Mouse (Mus musculus) heart, embryonic 14.5 days (tissue): ENCODE data around the gene Coro1b. TPM values are rescaled to one million over a fixed set of nuclear protein-coding genes. Genes with fewer than 3 reads are reported as not detected.
"Not testable (repeated sequence)": the region's sequence is repeated elsewhere in the genome, so short reads cannot be mapped to it uniquely, and the experiment has no call there.

ENCODE experiments used
- ATAC-seq: fragments of 200-750 bp; cut with Nextera tagmentation; 2 replicates; pipeline ENCODE4 v1.8.0; 2017; ENCODE audit warnings: low read depth, moderate TSS enrichment; ENCODE audit not compliant: insufficient number of reproducible peaks, insufficient read depth, low FRiP score
- H3K27ac ChIP-seq, 2 experiments: fragments of 200-500 bp in 1 of 2; fragments of 300-500 bp in 1 of 2; sonication (generic) in 1 of 2; replicated peaks in 1 of 2; 2 replicates each; pipeline ENCODE4 v1.5.1; 2012 to 2014; ENCODE audit warnings: low read depth in 2 of 2, low read length in 2 of 2, control low read depth in 1 of 2, mild to moderate bottlenecking in 1 of 2, mixed read lengths in 1 of 2; ENCODE audit not compliant: control insufficient read depth in 1 of 2, insufficient read depth in 1 of 2
- H3K27me3 ChIP-seq: fragments of 300-500 bp; sonication (generic); 2 replicates; pipeline ENCODE4 v1.6.1; 2014; ENCODE audit warnings: mild to moderate bottlenecking, low read length, control low read depth; ENCODE audit not compliant: control insufficient read depth, insufficient read depth
- H3K36me3 ChIP-seq: fragments of 300-500 bp; sonication (generic); 2 replicates; pipeline ENCODE4 v1.6.1; 2014; ENCODE audit warnings: mild to moderate bottlenecking, control low read depth, low read length, mixed read lengths; ENCODE audit not compliant: control insufficient read depth, insufficient read depth
- H3K4me1 ChIP-seq, 2 experiments: fragments of 200-500 bp in 1 of 2; fragments of 300-500 bp in 1 of 2; sonication (generic) in 1 of 2; 2 replicates each; pipeline ENCODE4 v1.6.1; 2012 to 2014; ENCODE audit warnings: low read length in 2 of 2, control low read depth in 1 of 2, mixed read lengths in 1 of 2; ENCODE audit not compliant: control insufficient read depth in 2 of 2, insufficient read depth in 2 of 2
- H3K4me2 ChIP-seq: fragments of 300-500 bp; sonication (generic); 2 replicates; pipeline ENCODE4 v1.6.1; 2014; ENCODE audit warnings: mild to moderate bottlenecking, low read length
- H3K4me3 ChIP-seq, 2 experiments: fragments of 200-500 bp in 1 of 2; fragments of 300-500 bp in 1 of 2; sonication (generic) in 1 of 2; 2 replicates each; pipeline ENCODE4 v1.5.1; 2012 to 2014; ENCODE audit warnings: low read length in 2 of 2, mild to moderate bottlenecking in 2 of 2, control low read depth in 1 of 2, low read depth in 1 of 2, moderate library complexity in 1 of 2; ENCODE audit not compliant: control insufficient read depth in 1 of 2, insufficient read depth in 1 of 2
- H3K9ac ChIP-seq: fragments of 300-500 bp; sonication (generic); 2 replicates; pipeline ENCODE4 v1.6.1; 2014; ENCODE audit warnings: mild to moderate bottlenecking, low read length
- H3K9me3 ChIP-seq: fragments of 300-500 bp; sonication (generic); 2 replicates; pipeline ENCODE4 v1.6.1; 2016; ENCODE audit warnings: low read length, control low read depth; ENCODE audit not compliant: control insufficient read depth
- WGBS: fragments of 180-500 bp; shearing (Covaris S2); extraction: QIAGEN DNeasy Blood & Tissue Kit; methylation state at CpG from one replicate; pipeline ENCODE4 v1.1.7; 2014; 5-methylcytosine and 5-hydroxymethylcytosine counted together
- polyA plus RNA-seq: library from polyadenylated mRNA; unstranded; fragments of >200 nt; fragmentation: Nextera tagmentation; extraction: Ambion mirVana; gene quantifications from 2 replicates; pipeline ENCODE4 v1.2.1, GENCODE M21; 2014

Coro1b gene
- polyA plus RNA-seq, 1 experiment from 2014 or later = 122 TPM

DNA sequence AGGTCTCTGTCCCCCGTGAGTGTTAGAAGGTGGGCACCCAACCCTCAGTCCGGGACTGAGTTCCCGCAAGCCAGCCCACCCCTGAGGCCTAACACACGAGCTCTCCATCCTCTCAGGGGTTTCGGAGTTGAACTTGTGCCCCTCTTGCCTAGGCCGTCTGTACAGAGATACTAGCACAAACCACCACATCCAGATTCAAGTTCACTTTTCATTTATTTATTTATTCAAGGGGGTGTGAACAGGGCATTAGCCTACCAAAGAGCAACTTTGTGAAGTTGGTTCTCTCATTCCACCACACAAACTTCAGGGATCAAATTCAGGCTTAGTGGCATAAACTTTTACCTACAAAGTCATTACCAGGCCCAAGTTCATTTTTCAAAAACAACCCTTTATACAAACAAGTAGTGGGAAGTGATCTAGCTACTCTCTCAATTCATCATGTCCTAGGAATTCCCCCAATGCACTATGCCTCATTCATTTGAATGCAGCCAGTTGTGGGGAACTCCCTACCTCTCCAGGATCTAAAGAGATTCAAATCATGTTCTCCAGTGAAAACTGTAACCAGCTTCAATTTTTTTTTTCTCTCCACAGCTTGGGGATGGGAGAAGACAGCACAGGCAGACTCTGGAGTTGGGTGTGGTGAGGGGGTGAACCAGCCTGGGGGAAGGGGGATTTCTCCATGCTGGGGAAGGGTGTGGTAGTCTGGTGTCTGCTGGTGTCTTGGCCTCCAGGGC is 13.0 kb upstream of the Coro1b start:
- H3K36me3 ChIP-seq = peaks cover 29% of the 10 kb centered on the region
- H3K9ac ChIP-seq, ATAC-seq, H3K4me1 ChIP-seq, H3K9me3 ChIP-seq, H3K4me3 ChIP-seq, H3K27me3 ChIP-seq, H3K27ac ChIP-seq, H3K4me2 ChIP-seq: not testable (repeated sequence)
- WGBS = 79% methylated on average over 6 of the region's 6 CpGs

DNA sequence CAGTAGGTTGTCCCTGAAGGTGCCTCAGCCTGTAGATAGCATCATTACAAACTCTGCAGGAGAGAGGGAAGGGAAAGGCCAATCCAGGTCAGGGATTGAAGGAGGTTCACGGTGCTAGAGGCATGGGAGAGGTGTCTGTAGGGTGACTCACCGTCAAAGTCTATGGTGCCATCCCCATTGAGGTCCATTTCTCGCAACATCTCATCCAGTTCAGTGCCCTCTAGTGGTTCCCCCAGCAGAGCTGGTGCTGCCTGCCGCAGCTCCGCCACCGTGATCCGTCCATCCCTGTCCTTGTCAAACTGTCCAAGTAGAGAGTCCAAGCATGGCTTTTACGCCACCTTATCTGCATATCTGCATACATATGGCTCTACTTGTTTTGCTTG is 12.5 kb upstream of the Coro1b start:
- WGBS = 14% methylated on average over 7 of the region's 8 CpGs
- H3K4me2 ChIP-seq, H3K9ac ChIP-seq: not testable (repeated sequence)

DNA sequence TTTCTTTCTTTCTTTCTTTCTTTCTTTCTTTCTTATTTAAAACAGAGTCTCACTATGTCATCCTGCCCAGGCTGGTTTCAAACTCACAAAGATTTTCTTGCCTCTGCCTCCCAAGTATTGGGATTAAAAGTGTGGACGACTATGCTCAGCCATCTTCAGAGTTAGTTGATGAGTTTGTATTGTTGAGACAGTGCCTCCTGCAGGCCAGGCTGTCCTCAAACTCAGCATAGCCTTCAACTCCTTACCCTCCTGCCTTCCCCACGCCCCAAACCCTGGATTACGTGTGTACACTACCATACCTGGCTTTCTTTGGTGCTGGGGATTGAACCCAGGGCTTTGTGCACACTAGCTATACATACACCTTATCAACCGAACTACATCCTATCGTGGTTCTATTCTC is 12.0 kb upstream of the Coro1b start:
- H3K4me1 ChIP-seq = no peaks in the 10 kb centered on the region; a peak in 1 of 4 replicates
- 81% methylated on average over 5 of the region's 5 CpGs for WGBS
- H3K4me3 ChIP-seq = no peak overlapping the region
- H3K36me3 ChIP-seq = peaks cover 20% of the 10 kb centered on the region
- no peak for ATAC-seq
- H3K27ac ChIP-seq = no peak overlapping the region
- 0 out of 2 replicates have a peak, but pooled peaks cover 7% of the 10 kb centered on the region for H3K27me3 ChIP-seq
- H3K4me2 ChIP-seq = no peak overlapping the region
- H3K9ac ChIP-seq = no peak overlapping the region
- H3K9me3 ChIP-seq = no peaks in the 10 kb centered on the region

More for the DNA sequence above, 12.5 kb upstream of the Coro1b start:
- not testable (repeated sequence) for H3K4me1 ChIP-seq, H3K27me3 ChIP-seq, H3K9me3 ChIP-seq, ATAC-seq, H3K27ac ChIP-seq, H3K4me3 ChIP-seq
- peaks cover 25% of the 10 kb centered on the region for H3K36me3 ChIP-seq

GRCm38 (mm10) chr19:4137913-4138312 is 10.5 kb upstream of the Coro1b start:
- no peak overlapping the region for H3K9ac ChIP-seq
- WGBS = 87% methylated on average over 5 of the region's 5 CpGs
- H3K4me3 ChIP-seq = no peak overlapping the region
- H3K4me2 ChIP-seq = no peak overlapping the region
- no peak overlapping the region for H3K27ac ChIP-seq
- 0 out of 2 replicates have a peak, but pooled peaks cover 7% of the 10 kb centered on the region for H3K27me3 ChIP-seq
- H3K36me3 ChIP-seq = peaks cover 5% of the 10 kb centered on the region
- no peaks in the 10 kb centered on the region for H3K9me3 ChIP-seq
- ATAC-seq = no peak
- H3K4me1 ChIP-seq = no peaks in the 10 kb centered on the region; a peak in 1 of 4 replicates

GRCm38 (mm10) chr19:4139446-4139845 is 9.0 kb upstream of the Coro1b start, which contains the start of gene Gpr152:
TSS of gene Gpr152 (plus strand) at chr19:4139787.
- H3K27ac ChIP-seq = no peak within 1 kb of the TSS
- no peak within 1 kb of the TSS for H3K9ac ChIP-seq
- no peaks in the 10 kb centered on the region; a peak in 1 of 4 replicates for H3K4me1 ChIP-seq
- ATAC-seq = no peak
- H3K9me3 ChIP-seq = no peaks in the 10 kb centered on the region
- H3K4me3 ChIP-seq = no peak within 1 kb of the TSS
- 0 out of 2 replicates have a peak, but pooled peaks cover 7% of the 10 kb centered on the region for H3K27me3 ChIP-seq
- no peaks in the 10 kb centered on the region for H3K36me3 ChIP-seq
- 74% methylated on average over 2 of the region's 2 CpGs for WGBS
- H3K4me2 ChIP-seq = no peak within 1 kb of the TSS

GRCm38 (mm10) chr19:4140147-4140546 is 8.3 kb upstream of the Coro1b start:
- no peaks in the 10 kb centered on the region for H3K9me3 ChIP-seq
- H3K27ac ChIP-seq = no peak overlapping the region
- H3K27me3 ChIP-seq = 0 out of 2 replicates have a peak, but pooled peaks cover 7% of the 10 kb centered on the region
- H3K36me3 ChIP-seq = no peaks in the 10 kb centered on the region
- 75% methylated on average over 6 of the region's 6 CpGs for WGBS
- no peak for ATAC-seq
- H3K9ac ChIP-seq = no peak overlapping the region
- no peaks in the 10 kb centered on the region; a peak in 1 of 4 replicates for H3K4me1 ChIP-seq
- no peak overlapping the region for H3K4me2 ChIP-seq
- H3K4me3 ChIP-seq = no peak overlapping the region

DNA sequence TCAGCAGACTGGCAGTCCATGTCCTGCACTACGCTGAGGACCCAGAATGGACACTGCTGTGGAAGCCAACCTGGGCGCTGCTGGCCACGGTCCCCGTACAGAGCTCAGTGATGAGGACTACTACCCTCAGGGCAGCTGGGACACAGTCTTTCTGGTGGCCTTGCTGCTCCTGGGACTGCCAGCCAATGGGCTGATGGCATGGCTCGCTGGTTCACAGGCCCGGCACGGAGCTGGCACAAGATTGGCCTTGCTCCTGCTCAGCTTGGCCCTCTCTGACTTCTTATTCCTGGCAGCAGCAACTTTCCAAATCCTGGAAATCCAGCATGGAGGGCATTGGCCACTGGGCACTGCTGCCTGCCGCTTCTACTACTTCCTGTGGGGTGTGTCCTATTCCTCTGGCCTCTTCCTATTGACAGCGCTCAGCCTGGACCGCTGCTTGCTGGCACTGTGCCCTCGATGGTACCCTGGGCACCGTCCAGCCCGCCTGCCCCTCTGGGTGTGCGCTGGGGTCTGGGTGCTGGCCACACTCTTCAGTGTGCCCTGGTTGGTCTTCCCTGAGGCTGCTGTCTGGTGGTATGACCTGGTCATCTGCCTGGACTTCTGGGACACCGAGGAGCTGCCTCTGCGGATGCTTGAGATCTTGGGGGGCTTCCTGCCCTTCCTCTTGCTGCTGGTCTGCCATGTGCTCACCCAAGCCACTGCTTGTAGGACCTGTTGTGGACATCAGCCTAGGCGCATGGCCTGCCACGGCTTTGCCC is 5.8 kb upstream of the Coro1b start:
- H3K9ac ChIP-seq = no peak overlapping the region
- no peak for ATAC-seq
- no peak overlapping the region for H3K4me2 ChIP-seq

More for the DNA sequence above, 5.8 kb upstream of the Coro1b start:
- no peak overlapping the region for H3K4me3 ChIP-seq
- no peak overlapping the region for H3K27ac ChIP-seq
- WGBS = 86% methylated on average over 18 of the region's 18 CpGs
- H3K36me3 ChIP-seq = no peaks in the 10 kb centered on the region
- no peaks in the 10 kb centered on the region; the same call in 1 of the 2 replicates for H3K9me3 ChIP-seq
- H3K27me3 ChIP-seq = no peaks in the 10 kb centered on the region
- no peaks in the 10 kb centered on the region for H3K4me1 ChIP-seq
